Mouse (Mus musculus) lung, adult 2 months (tissue): ENCODE measurements at regions not wholly inside any gene's neighbourhood (a gene's known extent, or its start where the extent isn't known, plus 50 kb on each side); places are given as distances from the start of the nearest gene placed in this dataset.

Experiments
- CTCF ChIP-seq: fragments of 200-500 bp; IDR thresholded peaks from 2 replicates; pipeline ENCODE4 v1.5.1; 2011; ENCODE audit warnings: mild to moderate bottlenecking, low read length, control low read depth; ENCODE audit not compliant: insufficient read depth
- POLR2A ChIP-seq: fragments of 200-500 bp; IDR thresholded peaks from 2 replicates; pipeline ENCODE4 v1.6.1; 2011; ENCODE audit warnings: low read depth, mild to moderate bottlenecking, control low read depth, low read length, borderline replicate concordance; ENCODE audit errors: extremely low read depth

DNA sequence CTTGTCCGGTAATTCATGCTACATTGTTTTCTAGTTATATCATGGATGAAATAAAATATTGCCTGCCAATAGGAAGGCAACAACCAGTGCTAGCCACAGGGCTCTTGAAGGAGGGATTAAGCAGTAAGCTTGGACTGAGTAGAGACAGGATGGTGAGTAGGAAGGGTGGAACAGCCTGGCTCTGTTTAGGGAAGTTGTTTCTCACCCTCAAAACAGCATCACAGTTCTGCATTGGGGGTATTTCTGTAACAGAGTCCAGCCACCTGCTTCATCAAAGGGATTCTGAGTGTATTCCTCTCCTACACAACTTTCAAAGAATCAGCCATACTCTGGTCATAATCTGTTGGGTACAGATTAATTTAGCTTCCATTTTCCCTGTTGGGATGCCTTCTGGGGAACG lies 380.0 kb upstream of the Pik3r1 start:
- TF ChIP-seq CTCF (no peak), POLR2A (no peak)
